Mouse (Mus musculus) skeletal muscle tissue, adult 2 months (tissue): ENCODE results near the gene Ccdc36.

ENCODE experiments used
- DNase-seq: peaks from one replicate; pipeline ENCODE4 v3.0.0-alpha.2; 2012; ENCODE audit warnings: low read depth, low spot score

Ccdc36 gene

GRCm38 (mm10) chr9:108378736-108379135 is 49.5 kb downstream of the Ccdc36 start:
- DNase-seq, result no peak

DNA sequence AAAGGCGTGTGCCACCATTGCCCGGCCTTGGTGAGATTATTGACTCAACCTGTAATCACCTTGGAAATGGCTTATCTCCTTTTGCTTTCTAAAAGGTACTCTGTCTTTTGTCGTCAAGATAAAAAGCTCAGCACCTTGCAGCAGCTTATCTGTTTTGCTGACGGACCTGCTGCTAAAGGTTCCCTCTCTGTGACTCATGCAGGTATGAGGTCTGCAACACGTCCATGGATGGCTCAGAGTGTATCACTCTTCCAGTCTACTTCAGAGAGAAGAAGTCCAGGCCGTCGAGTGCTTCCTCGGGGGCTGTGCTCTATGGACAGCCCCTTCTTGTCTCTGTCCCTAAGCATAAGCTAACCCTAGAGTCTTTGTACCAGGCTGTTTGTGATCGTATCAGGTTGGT is 50.0 kb downstream of the Ccdc36 start:
- no peak for DNase-seq
